Mouse (Mus musculus) yolk sac, embryonic 10.5 days (tissue): ENCODE results near the gene Atp13a2.

Experiments
- DNase-seq: peaks from one replicate; pipeline ENCODE4 v3.0.0-alpha.2; 2017; ENCODE audit warnings: low spot score

The Atp13a2 gene

GRCm38 (mm10) chr4:140962207-140962909 lies 24.3 kb upstream of the Atp13a2 start:
- no peak for DNase-seq

- peak; percentile 75 for DNase-seq
Measured at GRCm38 (mm10) chr4:140962950-140963349, 23.7 kb upstream of the Atp13a2 start.

- DNase-seq = no peak
Measured at GRCm38 (mm10) chr4:140963941-140964597, 22.6 kb upstream of the Atp13a2 start.

- DNase-seq = peak; percentile 42
Measured at GRCm38 (mm10) chr4:140964620-140965019, 22.1 kb upstream of the Atp13a2 start.

GRCm38 (mm10) chr4:140967386-140968159 lies 19.1 kb upstream of the Atp13a2 start:
- DNase-seq = no peak

GRCm38 (mm10) chr4:140971691-140972090 lies 15.0 kb upstream of the Atp13a2 start:
- no peak for DNase-seq

- DNase-seq = no peak
Measured at GRCm38 (mm10) chr4:140974408-140974807, 12.3 kb upstream of the Atp13a2 start.

GRCm38 (mm10) chr4:140975356-140975755 lies 11.3 kb upstream of the Atp13a2 start:
- no peak for DNase-seq

GRCm38 (mm10) chr4:140977278-140977677 lies 9.4 kb upstream of the Atp13a2 start:
- no peak for DNase-seq

GRCm38 (mm10) chr4:140977886-140978692 lies 8.6 kb upstream of the Atp13a2 start:
- DNase-seq = no peak

GRCm38 (mm10) chr4:140981605-140982004 lies 5.1 kb upstream of the Atp13a2 start:
- DNase-seq = no peak

GRCm38 (mm10) chr4:140982808-140983207 lies 3.9 kb upstream of the Atp13a2 start:
- no peak for DNase-seq

- DNase-seq = no peak
Measured at GRCm38 (mm10) chr4:140983442-140983841, 3.2 kb upstream of the Atp13a2 start.

- no peak for DNase-seq
Measured at GRCm38 (mm10) chr4:140984544-140984943, 2.1 kb upstream of the Atp13a2 start.

GRCm38 (mm10) chr4:140986024-140986710 lies 506 bp upstream of the Atp13a2 start:
- no peak for DNase-seq

GRCm38 (mm10) chr4:140987476-140987875 lies 803 bp downstream of the Atp13a2 start:
- DNase-seq = no peak

GRCm38 (mm10) chr4:140988706-140989290 lies 2.1 kb downstream of the Atp13a2 start:
- DNase-seq = no peak

GRCm38 (mm10) chr4:140989447-140989846 lies 2.8 kb downstream of the Atp13a2 start:
- no peak for DNase-seq

GRCm38 (mm10) chr4:140992215-140992614 lies 5.5 kb downstream of the Atp13a2 start:
- DNase-seq = no peak

GRCm38 (mm10) chr4:140993846-140994245 lies 7.2 kb downstream of the Atp13a2 start:
- no peak for DNase-seq

GRCm38 (mm10) chr4:140995811-140996210 lies 9.1 kb downstream of the Atp13a2 start:
- no peak for DNase-seq
